Mouse (Mus musculus) hindbrain, postnatal 0 days (tissue): ENCODE results near the gene Yy1. TPM values are rescaled to one million over a fixed set of nuclear protein-coding genes. Genes with fewer than 3 reads are reported as not detected.

Experiments
- ATAC-seq: fragments of 200-750 bp; cut with Nextera tagmentation; 2 replicates; pipeline ENCODE4 v1.8.0; 2017; ENCODE audit warnings: mild to moderate bottlenecking, moderate TSS enrichment, moderate library complexity
- DNase-seq: peaks from one replicate; pipeline ENCODE4 v3.0.0-alpha.2; 2015; ENCODE audit warnings: low spot score
- H3K27ac ChIP-seq: fragments of 300-500 bp; sonication (generic); 2 replicates; pipeline ENCODE4 v1.5.1; 2014; ENCODE audit warnings: mild to moderate bottlenecking
- H3K27me3 ChIP-seq: fragments of 300-500 bp; sonication (generic); 2 replicates; pipeline ENCODE4 v1.6.1; 2014; ENCODE audit warnings: low read length, mixed read lengths; ENCODE audit not compliant: insufficient read depth
- H3K36me3 ChIP-seq: fragments of 300-500 bp; sonication (generic); 2 replicates; pipeline ENCODE4 v1.6.1; 2014; ENCODE audit warnings: low read length, mixed read lengths; ENCODE audit not compliant: insufficient read depth
- H3K4me1 ChIP-seq: fragments of 300-500 bp; sonication (generic); 2 replicates; pipeline ENCODE4 v1.6.1; 2014; ENCODE audit warnings: antibody characterized with exemption, low read length, mixed read lengths; ENCODE audit not compliant: insufficient read depth
- H3K4me2 ChIP-seq: fragments of 300-500 bp; sonication (generic); 2 replicates; pipeline ENCODE4 v1.6.1; 2014; ENCODE audit warnings: low read depth, mild to moderate bottlenecking, low read length, moderate library complexity, mixed read lengths
- H3K4me3 ChIP-seq: fragments of 300-500 bp; sonication (generic); 2 replicates; pipeline ENCODE4 v1.5.1; 2014; ENCODE audit warnings: low read length
- H3K9ac ChIP-seq: fragments of 300-500 bp; sonication (generic); replicated peaks from 2 replicates; pipeline ENCODE4 v1.6.1; 2014; ENCODE audit warnings: mild to moderate bottlenecking, low read length, moderate library complexity, mixed read lengths
- H3K9me3 ChIP-seq: fragments of 300-500 bp; sonication (generic); 2 replicates; pipeline ENCODE4 v1.6.1; 2016; ENCODE audit warnings: low read length, mixed read lengths
- CTCF ChIP-seq: IDR thresholded peaks from 2 replicates; pipeline ENCODE4 v1.5.1; 2016; ENCODE audit warnings: antibody characterized with exemption, control low read depth, low read depth
- WGBS: fragments of 180-500 bp; shearing (Covaris S2); extraction: QIAGEN DNeasy Blood & Tissue Kit; methylation state at CpG from one replicate; pipeline ENCODE4 v1.1.7; 2014; 5-methylcytosine and 5-hydroxymethylcytosine counted together
- microRNA counts: library from miRNA; unstranded; fragments of <30 nt; microRNA quantifications from one replicate; lab custom pipeline; 2015
- microRNA-seq, 2 experiments: library from miRNA; unstranded; fragments of <30 nt; microRNA quantifications; one replicate each; pipeline ENCODE4; 2016
- polyA plus RNA-seq: library from polyadenylated mRNA; unstranded; fragments of >200 nt; fragmentation: Nextera tagmentation; extraction: Ambion mirVana; gene quantifications from 2 replicates; pipeline ENCODE4 v1.2.1, GENCODE M21; 2015
- total RNA-seq: library from RNA; depleted of rRNA; stranded (reverse); fragments of >200 nt; gene quantifications from 2 replicates; pipeline ENCODE4 v1.2.3, GENCODE M21; 2014; rRNA removed

Gene Yy1
- total and polyA plus RNA-seq, 2 experiments from 2014 or later, result 7.9 to 30.2 TPM

GRCm38 (mm10) chr12:108865007-108865494, 72.3 kb downstream of the Yy1 start:
- TF ChIP-seq CTCF, result no peak
- no peaks in the 10 kb centered on the region for H3K4me1 ChIP-seq

GRCm38 (mm10) chr12:108869575-108869974, 76.8 kb downstream of the Yy1 start:
- H3K36me3 ChIP-seq, result peaks cover 76% of the 10 kb centered on the region
- H3K4me1 ChIP-seq, result no peaks in the 10 kb centered on the region
- peak; percentile 58 for TF ChIP-seq CTCF
- ATAC-seq (no peak), DNase-seq (peak; percentile 30)
- no peak overlapping the region for H3K27ac ChIP-seq
- H3K4me2 ChIP-seq, result no peak overlapping the region
- 84% methylated on average over 2 of the region's 2 CpGs for WGBS
- H3K4me3 ChIP-seq, result no peak overlapping the region
- H3K9me3 ChIP-seq, result no peaks in the 10 kb centered on the region
- H3K9ac ChIP-seq, result no peak overlapping the region
- no peaks in the 10 kb centered on the region for H3K27me3 ChIP-seq

More at GRCm38 (mm10) chr12:108865007-108865494, 72.3 kb downstream of the Yy1 start:
- WGBS, result 90% methylated on average over 6 of the region's 6 CpGs
- no peak for ATAC-seq
- DNase-seq, result no peak
- Histone ChIP-seq H3K27ac (no peak overlapping the region), H3K4me3 (no peak overlapping the region), H3K9me3 (no peaks in the 10 kb centered on the region), H3K36me3 (peaks cover 81% of the 10 kb centered on the region), H3K27me3 (no peaks in the 10 kb centered on the region), H3K9ac (no peak overlapping the region), H3K4me2 (no peak overlapping the region)

MicroRNAs within 50 kb of the gene (microRNA counts, 519-probe panel; counts per million panel counts)
- microRNA mmu-miR-345-3p (lab: Ali Mortazavi, UCI), result not detected
- microRNA mmu-miR-345-5p (lab: Ali Mortazavi, UCI), result 3,040 counts per million, percentile 48 among the panel's probes with 10 or more counts

Small RNAs within 50 kb of the gene (microRNA-seq; reads per million reads assigned to microRNA genes)
- 118 to 129 reads per million in 2 experiments for gene Mir345

Other genes starting within 250 kb of the Yy1 start
- 178 and 240 TPM in 2 replicates for gene Evl, start 238.3 kb upstream of the Yy1 start, total RNA-seq
- 222 and 231 TPM in 2 replicates for gene Evl, start 238.3 kb upstream of the Yy1 start, polyA plus RNA-seq
- gene Degs2, start 90.7 kb upstream of the Yy1 start, total RNA-seq, result 0.10 and 0.47 TPM in 2 replicates
- 0.73 and 1.4 TPM in 2 replicates for gene Degs2, start 90.7 kb upstream of the Yy1 start, polyA plus RNA-seq
- 15.5 and 18.0 TPM in 2 replicates for gene Slc25a29, start 42.9 kb downstream of the Yy1 start, total RNA-seq
- 13.0 and 14.4 TPM in 2 replicates for gene Slc25a29, start 42.9 kb downstream of the Yy1 start, polyA plus RNA-seq
- 4.0 and 13.7 TPM in 2 replicates for gene Slc25a47, start 43.1 kb downstream of the Yy1 start, total RNA-seq
- gene Slc25a47, start 43.1 kb downstream of the Yy1 start, polyA plus RNA-seq, result 5.9 and 6.7 TPM in 2 replicates
- gene Wdr25, start 100.7 kb downstream of the Yy1 start, total RNA-seq, result 5.8 and 7.4 TPM in 2 replicates
- 4.7 and 5.4 TPM in 2 replicates for gene Wdr25, start 100.7 kb downstream of the Yy1 start, polyA plus RNA-seq
- gene Wars, start 101.2 kb downstream of the Yy1 start, total RNA-seq, result 114 and 123 TPM in 2 replicates
- gene Wars, start 101.2 kb downstream of the Yy1 start, polyA plus RNA-seq, result 92.4 and 95.4 TPM in 2 replicates